Mouse (Mus musculus) small intestine, adult 2 months (tissue): ENCODE results near the gene Clca1.

Source experiments
- CTCF ChIP-seq: fragments of 200-500 bp; IDR thresholded peaks from 2 replicates; pipeline ENCODE4 v1.5.1; 2012; ENCODE audit warnings: low read depth, mild to moderate bottlenecking, control low read depth, inconsistent platforms, low read length, moderate library complexity, mixed read lengths; ENCODE audit not compliant: insufficient replicate concordance, insufficient read length; ENCODE audit errors: extremely low read depth
- POLR2A ChIP-seq: fragments of 200-500 bp; IDR thresholded peaks from 2 replicates; pipeline ENCODE4 v1.6.1; 2012; ENCODE audit warnings: low read depth, mild to moderate bottlenecking, control low read depth, inconsistent platforms, low read length, moderate library complexity

GRCm38 (mm10) chr3:145080904-145081303 is 48.3 kb upstream of the Clca1 start:
- TF ChIP-seq CTCF (no peak), POLR2A (no peak)
